Mouse (Mus musculus): ENCODE measurements around the gene Tamm41.

Gene Tamm41

GRCm38 (mm10) chr6:114974331-114974730 lies 63.3 kb downstream of the Tamm41 start:
- DNase-seq (ENCODE audit: low spot score): no peak

GRCm38 (mm10) chr6:114972988-114973387 lies 64.7 kb downstream of the Tamm41 start:
- DNase-seq (ENCODE audit: low spot score): no peak

- no peak for DNase-seq (ENCODE audit: low spot score)
These were observed 66.8 kb downstream of the Tamm41 start for GRCm38 (mm10) chr6:114970895-114971294.

- DNase-seq (ENCODE audit: low spot score): no peak
These were observed 67.3 kb downstream of the Tamm41 start for GRCm38 (mm10) chr6:114970386-114970785.

- DNase-seq (ENCODE audit: low spot score): no peak
These were observed 68.2 kb downstream of the Tamm41 start, which contains the start of gene Vgll4 for GRCm38 (mm10) chr6:114969213-114970120. Gene Vgll4, minus strand, starts transcription at chr6:114969994.

- DNase-seq (ENCODE audit: low spot score): peak; percentile 59
These were observed 69.1 kb downstream of the Tamm41 start for GRCm38 (mm10) chr6:114968361-114969212.

GRCm38 (mm10) chr6:114967623-114968022 lies 70.1 kb downstream of the Tamm41 start:
- DNase-seq (ENCODE audit: low spot score): no peak

- no peak for DNase-seq (ENCODE audit: low spot score)
These were observed 71.1 kb downstream of the Tamm41 start for GRCm38 (mm10) chr6:114966396-114967154.

GRCm38 (mm10) chr6:114965802-114966201 lies 71.9 kb downstream of the Tamm41 start:
- no peak for DNase-seq (ENCODE audit: low spot score)

GRCm38 (mm10) chr6:114965396-114965795 lies 72.3 kb downstream of the Tamm41 start:
- no peak for DNase-seq (ENCODE audit: low spot score)

GRCm38 (mm10) chr6:114964235-114964634 lies 73.4 kb downstream of the Tamm41 start:
- no peak for DNase-seq (ENCODE audit: low spot score)

GRCm38 (mm10) chr6:114963636-114964035 lies 74.0 kb downstream of the Tamm41 start:
- DNase-seq (ENCODE audit: low spot score): no peak

- no peak for DNase-seq (ENCODE audit: low spot score)
These were observed 76.2 kb downstream of the Tamm41 start for GRCm38 (mm10) chr6:114961276-114962068.

GRCm38 (mm10) chr6:114959012-114959398 lies 78.7 kb downstream of the Tamm41 start:
- DNase-seq (ENCODE audit: low spot score): no peak

GRCm38 (mm10) chr6:114958249-114959011 lies 79.2 kb downstream of the Tamm41 start:
- no peak for DNase-seq (ENCODE audit: low spot score)

GRCm38 (mm10) chr6:114957756-114958155 lies 79.9 kb downstream of the Tamm41 start:
- no peak for DNase-seq (ENCODE audit: low spot score)

- DNase-seq (ENCODE audit: low spot score): no peak
These were observed 83.2 kb downstream of the Tamm41 start for GRCm38 (mm10) chr6:114954496-114954895.

All from urinary bladder, postnatal 10 days (tissue).